Mouse (Mus musculus) layer of hippocampus, adult 2 months (tissue): ENCODE measurements around the gene Gbp3. TPM values are rescaled to one million over a fixed set of nuclear protein-coding genes. Genes with fewer than 3 reads are reported as not detected.
A peak's percentile ranks its signal among the peaks of the same experiment; 100 is the strongest.
"Not testable (repeated sequence)": the region's sequence is repeated elsewhere in the genome, so short reads cannot be mapped to it uniquely, and the experiment has no call there.

Experiments used
- DNase-seq, 2 experiments: peaks; one replicate each; pipeline ENCODE4 v3.0.0; 2022; ENCODE audit warnings: low spot score in 2 of 2
- H3K27ac ChIP-seq: fragments of 200-600 bp; 2 replicates; pipeline ENCODE4 v1.8.1; 2022
- H3K4me3 ChIP-seq: fragments of 200-600 bp; 2 replicates; pipeline ENCODE4 v1.8.1; 2022; ENCODE audit warnings: mild to moderate bottlenecking
- CTCF ChIP-seq: fragments of 200-600 bp; conservative IDR thresholded peaks from 2 replicates; pipeline ENCODE4 v1.8.1; 2022; ENCODE audit warnings: antibody characterized with exemption, mild to moderate bottlenecking, moderate library complexity
- total RNA-seq, 2 experiments: library from RNA; stranded (reverse); gene quantifications; 2 replicates each; pipeline ENCODE4 v1.2.3; 2021

Gene Gbp3
- total RNA-seq, 2 experiments from 2014 or later: 3.3 to 4.8 TPM

DNA sequence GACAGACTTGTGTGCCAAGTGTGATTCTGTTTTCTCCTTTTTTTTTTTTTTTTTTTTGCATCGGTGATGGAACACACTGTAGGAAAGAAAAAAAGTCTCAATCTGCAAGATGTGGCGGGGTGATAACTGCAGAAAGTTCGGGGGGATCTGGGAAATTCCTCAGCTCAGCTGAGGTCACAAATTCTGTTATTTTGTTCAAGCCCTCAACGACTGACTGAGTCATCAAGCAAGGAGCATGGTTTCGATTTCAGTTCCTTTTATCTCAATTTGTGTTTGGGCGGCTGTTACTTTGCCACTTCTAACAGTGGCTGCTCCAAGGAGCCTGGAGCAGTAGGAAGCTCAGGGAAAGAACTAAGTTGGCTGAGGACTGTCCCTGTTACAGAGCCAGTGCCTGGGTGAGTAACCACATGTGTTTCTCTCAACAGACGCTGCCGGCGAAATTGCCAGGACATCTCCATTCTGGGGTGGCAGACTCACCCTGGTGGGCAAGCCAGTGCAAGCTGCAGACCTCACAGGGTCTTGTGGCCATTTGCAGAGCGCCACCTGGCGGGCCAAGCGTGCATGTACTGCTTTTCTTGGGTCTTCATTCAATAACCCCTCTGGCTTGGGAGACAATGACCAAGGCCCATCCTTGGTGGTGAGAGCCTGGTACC lies 596 bp downstream of the Gbp3 start:
- peak overlapping the region; percentile 58 for H3K4me3 ChIP-seq
- peak; percentile 58 to 72 for DNase-seq
- peak; percentile 98 for TF ChIP-seq CTCF
- H3K27ac ChIP-seq: peak overlapping the region; percentile 81

DNA sequence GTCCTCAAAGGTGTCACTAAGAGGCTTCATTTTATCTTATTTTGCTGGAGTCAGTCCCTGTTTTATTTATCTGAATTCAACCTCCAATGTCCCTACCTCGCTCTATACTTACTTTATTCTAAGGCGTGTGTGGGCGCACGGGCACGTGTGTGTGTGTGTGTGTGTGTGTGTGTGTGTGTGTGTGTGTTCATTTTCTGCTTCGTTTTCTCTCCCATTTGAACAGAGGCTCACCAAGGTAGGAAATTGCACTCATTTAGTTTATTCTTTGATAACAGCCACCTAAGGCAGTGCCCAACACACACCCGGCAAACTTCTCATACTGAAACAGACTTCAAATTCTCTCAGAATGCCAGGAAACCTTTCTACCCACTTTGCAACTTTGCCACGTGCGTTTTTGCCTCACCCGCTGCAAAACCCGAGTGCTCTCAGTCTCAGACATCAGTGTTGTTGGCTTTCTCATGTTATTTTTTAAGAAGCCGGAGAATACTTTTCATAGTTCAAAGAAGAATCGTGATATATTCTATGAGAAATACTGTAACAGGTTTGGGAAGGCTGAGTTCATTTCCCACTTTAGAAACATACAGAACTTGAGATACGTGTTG lies 1.3 kb downstream of the Gbp3 start:
- H3K27ac ChIP-seq: peak overlapping the region; percentile 81; the same call in 1 of the 2 replicates
- H3K4me3 ChIP-seq: peak overlapping the region; percentile 58; the same call in 1 of the 2 replicates
- no peak for DNase-seq
- TF ChIP-seq CTCF: no peak

DNA sequence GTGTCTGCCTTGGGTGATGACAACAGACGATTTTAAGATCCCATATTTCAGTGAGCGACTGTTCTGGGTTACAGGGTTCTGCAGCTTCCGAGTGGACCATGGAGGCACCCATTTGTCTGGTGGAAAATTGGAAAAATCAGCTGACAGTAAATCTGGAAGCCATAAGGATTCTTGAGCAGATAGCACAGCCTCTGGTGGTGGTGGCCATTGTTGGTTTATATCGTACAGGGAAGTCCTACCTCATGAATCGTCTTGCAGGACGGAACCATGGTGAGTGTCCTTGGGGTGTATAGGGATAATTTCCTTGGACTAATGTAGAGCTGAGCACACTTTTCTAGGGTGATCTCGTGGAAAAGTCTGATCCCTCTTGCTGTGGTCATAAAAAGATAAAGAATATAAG lies 1.8 kb downstream of the Gbp3 start:
- H3K4me3 ChIP-seq: no peak overlapping the region
- no peak for TF ChIP-seq CTCF
- no peak for DNase-seq
- no peak overlapping the region for H3K27ac ChIP-seq

DNA sequence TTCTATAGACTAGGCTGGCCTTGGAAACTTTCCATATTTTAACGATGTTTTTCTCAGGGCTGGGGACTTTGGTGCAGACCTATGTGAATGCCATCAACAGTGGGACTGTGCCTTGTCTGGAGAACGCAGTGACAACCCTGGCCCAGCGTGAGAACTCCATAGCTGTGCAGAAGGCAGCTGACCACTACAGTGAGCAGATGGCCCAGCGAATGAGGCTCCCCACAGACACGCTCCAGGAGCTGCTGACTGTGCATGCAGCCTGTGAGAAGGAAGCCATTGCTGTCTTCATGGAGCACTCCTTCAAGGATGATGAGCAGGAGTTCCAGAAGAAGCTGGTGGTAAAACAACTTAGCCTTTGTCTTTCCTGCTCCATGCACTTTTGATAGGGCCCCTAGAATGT lies 7.7 kb downstream of the Gbp3 start:
- H3K4me3 ChIP-seq, H3K27ac ChIP-seq, DNase-seq: not testable (repeated sequence)

DNA sequence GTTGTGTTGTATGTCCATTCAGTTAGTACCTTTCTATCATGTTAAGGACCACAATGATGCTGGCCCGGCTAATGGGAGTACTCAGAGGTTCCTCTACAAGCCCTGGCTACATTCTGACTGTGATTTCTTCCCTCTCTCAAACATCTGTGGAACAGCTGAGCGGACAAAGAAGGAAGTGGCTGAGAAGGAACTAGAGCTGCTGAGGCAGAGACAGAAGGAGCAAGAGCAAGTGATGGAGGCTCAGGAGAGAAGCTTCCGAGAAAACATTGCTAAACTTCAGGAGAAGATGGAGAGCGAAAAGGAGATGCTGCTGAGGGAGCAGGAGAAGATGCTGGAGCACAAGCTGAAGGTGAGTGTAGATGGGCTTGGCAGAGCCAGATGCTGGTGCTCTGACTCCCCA lies 10.9 kb downstream of the Gbp3 start:
- Histone ChIP-seq H3K27ac (no peak overlapping the region), H3K4me3 (no peak overlapping the region)
- DNase-seq: no peak
- TF ChIP-seq CTCF: no peak

DNA sequence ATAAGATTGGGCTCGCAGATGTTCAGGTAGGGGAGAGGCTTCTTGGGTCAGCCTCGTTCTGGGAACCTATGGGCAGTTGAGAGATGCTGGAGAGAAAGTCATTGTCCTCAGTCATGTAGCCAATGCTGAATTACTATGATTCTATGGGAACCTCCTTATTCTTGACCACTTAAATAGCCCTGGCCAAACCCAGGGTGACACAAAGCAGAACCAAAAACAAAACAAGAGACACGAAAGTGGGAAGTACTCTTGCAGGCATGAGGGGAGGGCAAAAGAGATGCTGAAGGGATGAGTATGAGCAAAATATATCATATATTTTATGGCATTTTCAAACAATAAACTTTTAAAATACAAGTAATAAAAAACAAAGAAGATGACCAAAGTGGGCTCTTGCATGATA lies 17.3 kb downstream of the Gbp3 start:
- no peak for DNase-seq
- TF ChIP-seq CTCF: no peak
- no peak overlapping the region for H3K4me3 ChIP-seq
- no peak overlapping the region for H3K27ac ChIP-seq

DNA sequence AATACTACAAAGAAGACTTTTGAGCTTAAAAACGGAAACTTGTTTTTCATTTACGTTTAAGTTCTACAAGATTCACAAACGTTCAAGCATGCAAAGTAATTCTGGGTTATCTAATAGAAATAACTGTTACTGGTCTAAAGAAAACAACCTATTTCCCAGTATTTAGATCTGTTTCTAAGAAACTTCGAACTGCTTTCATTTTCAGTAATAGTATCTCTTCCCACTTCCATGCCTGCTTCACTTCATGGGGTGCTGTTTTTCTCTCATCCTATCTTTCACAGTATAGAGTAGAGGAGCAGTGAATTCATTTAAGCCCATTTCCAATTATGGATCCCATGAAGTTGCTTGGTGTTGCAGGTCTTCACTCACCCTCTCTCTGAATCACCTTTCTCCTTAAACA lies 18.5 kb downstream of the Gbp3 start:
- no peak overlapping the region for H3K27ac ChIP-seq
- no peak for TF ChIP-seq CTCF
- H3K4me3 ChIP-seq: no peak overlapping the region
- DNase-seq: no peak

DNA sequence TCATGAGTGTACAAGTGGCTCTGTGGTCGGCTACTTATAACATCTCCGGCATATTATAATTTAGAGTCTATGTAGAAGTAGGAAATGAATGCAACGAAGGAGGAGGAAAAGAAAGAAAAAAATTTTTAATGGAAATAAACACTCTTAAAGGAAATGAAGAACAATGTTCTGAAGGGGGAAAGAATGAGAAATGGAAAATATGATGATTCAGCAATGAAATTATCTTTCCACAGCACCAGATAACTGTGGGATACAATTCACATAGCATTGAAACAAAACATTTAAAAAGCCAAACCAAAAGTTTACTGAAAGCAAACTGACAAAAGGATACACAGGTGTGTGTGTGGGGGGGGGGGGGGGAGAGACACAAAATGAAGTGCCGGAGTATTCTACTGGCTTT lies 23.2 kb downstream of the Gbp3 start:
- no peak overlapping the region for H3K4me3 ChIP-seq
- H3K27ac ChIP-seq: no peak overlapping the region
- DNase-seq: no peak
- no peak for TF ChIP-seq CTCF

DNA sequence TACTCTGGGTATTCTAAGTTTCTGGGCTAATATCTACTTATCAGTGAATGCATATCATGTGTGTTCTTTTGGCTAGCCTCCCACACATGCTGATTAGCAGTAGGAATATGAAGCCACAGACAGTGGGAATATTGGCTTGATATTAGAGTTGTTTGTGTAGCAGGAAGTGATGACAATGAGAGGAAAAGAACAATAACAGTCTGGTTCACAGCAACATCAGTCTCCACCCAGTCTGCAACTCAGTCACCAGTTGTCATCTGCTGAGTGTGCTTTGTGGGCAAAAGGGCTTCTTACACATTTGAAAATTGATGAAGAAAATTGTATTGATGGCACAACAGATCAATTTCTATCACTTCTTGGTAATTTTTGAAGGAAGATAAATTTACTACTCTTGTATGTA lies 27.6 kb downstream of the Gbp3 start:
- no peak overlapping the region for H3K4me3 ChIP-seq
- TF ChIP-seq CTCF: no peak
- DNase-seq: no peak
- no peak overlapping the region for H3K27ac ChIP-seq

DNA sequence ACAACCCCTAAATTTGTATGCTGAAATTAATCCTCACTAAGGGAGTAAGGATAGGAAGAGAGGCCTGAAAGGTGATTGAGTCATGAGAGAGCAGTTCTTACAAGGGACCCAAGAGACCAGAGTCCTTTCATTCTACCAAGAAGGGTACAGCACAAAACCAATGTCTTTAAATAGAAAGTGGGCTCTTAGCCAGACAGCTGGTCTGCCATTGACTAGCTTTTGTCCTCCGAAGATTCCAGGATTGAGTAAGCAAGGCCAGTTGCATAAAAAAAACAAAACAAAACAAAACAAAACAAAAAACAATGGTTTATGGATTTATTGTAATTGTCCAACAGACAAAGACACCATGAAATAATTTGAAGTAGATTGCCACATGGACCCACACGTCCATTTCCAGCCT lies 29.1 kb downstream of the Gbp3 start:
- no peak for DNase-seq
- TF ChIP-seq CTCF: no peak
- no peak overlapping the region for H3K4me3 ChIP-seq
- no peak overlapping the region for H3K27ac ChIP-seq

DNA sequence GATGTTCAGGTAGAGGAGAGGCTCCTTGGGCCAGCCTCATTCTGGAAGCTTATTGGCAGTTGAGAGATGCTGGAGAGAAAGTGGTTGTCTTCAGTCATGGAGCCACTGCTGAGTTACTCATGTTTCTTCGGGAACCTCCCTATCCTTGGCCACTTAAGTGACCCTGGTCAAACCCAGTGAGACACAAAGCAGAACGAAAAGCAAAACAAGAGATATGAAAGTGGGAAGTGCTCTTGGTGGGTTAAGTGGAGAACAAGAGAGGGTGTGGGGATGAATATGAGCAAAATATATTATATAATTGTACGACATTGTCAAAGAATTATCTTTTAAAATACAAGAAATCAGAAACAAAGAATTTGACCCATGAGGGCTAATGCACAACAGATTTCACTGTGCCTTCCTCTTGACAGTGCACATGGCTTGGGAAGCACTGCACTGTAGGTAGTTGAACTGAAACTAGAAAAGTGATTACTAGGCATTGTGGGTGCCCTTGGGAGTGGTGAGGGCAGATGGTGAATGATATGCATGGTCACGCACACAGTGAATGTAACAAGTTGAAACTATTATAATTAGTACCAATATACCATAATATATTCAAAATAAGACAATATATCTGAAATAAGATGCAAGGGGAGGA lies 30.7 kb downstream of the Gbp3 start:
- Histone ChIP-seq H3K27ac (no peak overlapping the region), H3K4me3 (no peak overlapping the region)
- TF ChIP-seq CTCF: no peak
- DNase-seq: no peak

DNA sequence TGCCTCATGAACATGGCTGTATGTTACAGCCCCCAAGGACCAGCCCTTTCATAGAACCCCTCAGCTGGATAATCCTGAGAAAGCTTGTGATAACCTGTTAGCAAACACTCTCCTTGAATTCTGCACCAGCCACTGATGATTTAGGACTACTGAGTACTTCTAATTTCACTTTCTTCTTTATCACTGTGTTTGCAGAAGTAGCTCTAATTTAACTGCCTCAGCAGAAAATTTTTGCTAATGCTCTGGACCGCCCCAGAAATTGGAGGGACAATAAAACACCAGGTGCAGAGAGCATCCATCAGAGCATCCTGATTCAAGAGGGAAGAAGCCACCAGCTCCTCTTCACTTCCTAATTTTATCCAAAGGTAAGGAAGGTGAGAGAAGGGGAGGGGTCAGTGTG lies 34.7 kb downstream of the Gbp3 start, which contains the start of gene Gbp2b:
Gbp2b (plus strand) TSS at position 301 of the 400 bp plus-strand sequence.
- no peak for DNase-seq
- Histone ChIP-seq H3K27ac (no peak within 1 kb of the TSS), H3K4me3 (no peak within 1 kb of the TSS)
- TF ChIP-seq CTCF: no peak

DNA sequence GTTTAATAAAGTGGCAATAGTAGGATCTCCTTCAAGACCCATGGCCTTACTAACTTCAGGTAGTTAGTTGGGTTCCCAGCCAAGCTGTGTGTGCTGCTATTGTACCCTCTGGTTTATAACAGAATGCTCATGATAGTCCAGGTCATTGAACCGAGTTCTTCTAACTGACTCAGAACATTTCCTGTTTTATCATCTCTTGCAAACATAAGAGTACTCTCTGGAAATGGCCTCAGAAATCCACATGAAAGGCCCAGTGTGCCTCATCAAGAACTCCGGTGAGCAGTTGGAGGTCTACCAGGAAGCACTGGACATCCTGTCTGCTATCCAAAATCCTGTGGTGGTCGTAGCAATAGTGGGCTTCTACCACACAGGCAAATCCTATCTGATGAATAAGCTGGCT lies 38.1 kb downstream of the Gbp3 start:
- DNase-seq: no peak
- no peak overlapping the region for H3K27ac ChIP-seq
- TF ChIP-seq CTCF: no peak

DNA sequence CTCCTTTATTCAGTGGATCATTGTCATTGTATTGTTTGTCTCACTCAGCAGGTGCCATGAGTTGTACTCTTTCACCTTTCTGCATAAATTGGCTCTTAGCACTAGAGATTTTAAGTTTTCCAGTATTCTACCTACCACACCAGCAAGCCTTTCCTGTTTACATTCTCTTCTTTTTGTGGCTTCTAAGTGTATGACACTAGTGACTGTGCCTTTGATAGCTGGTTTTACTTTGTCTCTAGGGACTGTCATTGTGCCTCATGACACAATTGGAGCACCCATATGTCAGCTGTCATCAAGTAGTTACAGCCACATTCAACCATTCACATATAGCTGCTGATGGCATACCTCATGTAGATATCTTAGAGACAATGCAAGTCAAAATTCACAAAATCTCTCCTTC lies 41.8 kb downstream of the Gbp3 start:
- Histone ChIP-seq H3K4me3 (no peak overlapping the region), H3K27ac (no peak overlapping the region)
- TF ChIP-seq CTCF: no peak
- DNase-seq: no peak

More for the DNA sequence above, 38.1 kb downstream of the Gbp3 start:
- no peak overlapping the region for H3K4me3 ChIP-seq
